Mouse (Mus musculus): ENCODE measurements at regions not wholly inside any gene's neighbourhood (a gene's known extent, or its start where the extent isn't known, plus 50 kb on each side); places are given as distances from the start of the nearest gene placed in this dataset.
A peak's percentile ranks its signal among the peaks of the same experiment; 100 is the strongest.

GRCm38 (mm10) chr7:72543946-72544345 is 237.5 kb upstream of the Mctp2 start:
- peak; percentile 73; the same call in 1 of the 2 replicates for ATAC-seq
- WGBS = 12% methylated on average over 4 of the region's 4 CpGs
- Histone ChIP-seq H3K27ac (no peak overlapping the region), H3K4me1 (replicated peaks) (0 out of 2 replicates have a peak, but pooled peaks cover 3% of the 10 kb centered on the region), H3K27me3 (replicated peaks) (no peaks in the 10 kb centered on the region), H3K36me3 (no peaks in the 10 kb centered on the region), H3K9me3 (no peaks in the 10 kb centered on the region), H3K4me3 (replicated peaks) (no peak overlapping the region), H3K9ac (no peak overlapping the region), H3K4me2 (replicated peaks) (no peak overlapping the region)

GRCm38 (mm10) chr7:72567378-72567777 is 261.0 kb upstream of the Mctp2 start:
- Histone ChIP-seq H3K36me3 (no peaks in the 10 kb centered on the region), H3K27ac (no peak overlapping the region), H3K4me1 (replicated peaks) (no peaks in the 10 kb centered on the region), H3K9me3 (no peaks in the 10 kb centered on the region), H3K4me3 (replicated peaks) (no peak overlapping the region), H3K4me2 (replicated peaks) (no peak overlapping the region), H3K9ac (no peak overlapping the region), H3K27me3 (replicated peaks) (no peaks in the 10 kb centered on the region)
- no peak for ATAC-seq

GRCm38 (mm10) chr7:72569177-72569576 is 262.8 kb upstream of the Mctp2 start:
- H3K9me3 ChIP-seq = no peaks in the 10 kb centered on the region
- H3K4me2 ChIP-seq (replicated peaks) = no peak overlapping the region
- H3K27me3 ChIP-seq (replicated peaks) = no peaks in the 10 kb centered on the region
- no peaks in the 10 kb centered on the region for H3K4me1 ChIP-seq (replicated peaks)
- H3K4me3 ChIP-seq (replicated peaks) = no peak overlapping the region
- no peaks in the 10 kb centered on the region for H3K36me3 ChIP-seq
- no peak overlapping the region for H3K27ac ChIP-seq
- no peak for ATAC-seq
- H3K9ac ChIP-seq = no peak overlapping the region

GRCm38 (mm10) chr7:72574316-72574715 is 267.9 kb upstream of the Mctp2 start:
- no peak for ATAC-seq
- H3K4me3 ChIP-seq (replicated peaks) = no peak overlapping the region
- no peak overlapping the region for H3K27ac ChIP-seq
- H3K9ac ChIP-seq = no peak overlapping the region
- no peaks in the 10 kb centered on the region for H3K9me3 ChIP-seq
- H3K27me3 ChIP-seq (replicated peaks) = no peaks in the 10 kb centered on the region
- WGBS = 88% methylated on average over 1 of the region's 1 CpGs
- no peaks in the 10 kb centered on the region for H3K4me1 ChIP-seq (replicated peaks)
- no peak overlapping the region for H3K4me2 ChIP-seq (replicated peaks)
- no peaks in the 10 kb centered on the region for H3K36me3 ChIP-seq

GRCm38 (mm10) chr7:72584427-72584826 is 278.0 kb upstream of the Mctp2 start:
- Histone ChIP-seq H3K4me1 (replicated peaks) (no peaks in the 10 kb centered on the region), H3K27ac (no peak overlapping the region), H3K36me3 (no peaks in the 10 kb centered on the region), H3K4me2 (replicated peaks) (no peak overlapping the region), H3K9me3 (no peaks in the 10 kb centered on the region), H3K9ac (no peak overlapping the region), H3K4me3 (replicated peaks) (no peak overlapping the region), H3K27me3 (replicated peaks) (no peaks in the 10 kb centered on the region)
- WGBS = 68% methylated on average over 3 of the region's 3 CpGs
- ATAC-seq = no peak

GRCm38 (mm10) chr7:72589241-72589668 is 282.8 kb upstream of the Mctp2 start:
- 57% methylated on average over 3 of the region's 3 CpGs for WGBS
- H3K9me3 ChIP-seq = no peaks in the 10 kb centered on the region
- no peak overlapping the region for H3K4me2 ChIP-seq (replicated peaks)
- H3K36me3 ChIP-seq = no peaks in the 10 kb centered on the region
- H3K9ac ChIP-seq = no peak overlapping the region
- H3K27ac ChIP-seq = no peak overlapping the region
- ATAC-seq = no peak
- H3K27me3 ChIP-seq (replicated peaks) = no peaks in the 10 kb centered on the region
- H3K4me1 ChIP-seq (replicated peaks) = no peaks in the 10 kb centered on the region
- H3K4me3 ChIP-seq (replicated peaks) = no peak overlapping the region

- H3K4me3 ChIP-seq (replicated peaks) = no peak overlapping the region
- H3K9me3 ChIP-seq = no peaks in the 10 kb centered on the region
- H3K36me3 ChIP-seq = no peaks in the 10 kb centered on the region
- H3K27ac ChIP-seq = no peak overlapping the region
- no peak overlapping the region for H3K4me2 ChIP-seq (replicated peaks)
- no peaks in the 10 kb centered on the region for H3K27me3 ChIP-seq (replicated peaks)
- no peak overlapping the region for H3K9ac ChIP-seq
- 75% methylated on average over 4 of the region's 4 CpGs for WGBS
- no peak for ATAC-seq
- H3K4me1 ChIP-seq (replicated peaks) = no peaks in the 10 kb centered on the region
Measured at GRCm38 (mm10) chr7:72590351-72591115, 284.1 kb upstream of the Mctp2 start.

GRCm38 (mm10) chr7:72592110-72592509 is 285.7 kb upstream of the Mctp2 start:
- 59% methylated on average over 6 of the region's 6 CpGs for WGBS
- Histone ChIP-seq H3K4me3 (replicated peaks) (no peak overlapping the region), H3K27me3 (replicated peaks) (no peaks in the 10 kb centered on the region), H3K9ac (no peak overlapping the region), H3K36me3 (no peaks in the 10 kb centered on the region), H3K4me2 (replicated peaks) (no peak overlapping the region), H3K4me1 (replicated peaks) (no peaks in the 10 kb centered on the region), H3K9me3 (no peaks in the 10 kb centered on the region), H3K27ac (no peak overlapping the region)
- ATAC-seq = no peak

GRCm38 (mm10) chr7:72592649-72593048 is 286.2 kb upstream of the Mctp2 start:
- Histone ChIP-seq H3K4me1 (replicated peaks) (no peaks in the 10 kb centered on the region), H3K4me2 (replicated peaks) (no peak overlapping the region), H3K36me3 (no peaks in the 10 kb centered on the region), H3K9me3 (no peaks in the 10 kb centered on the region), H3K4me3 (replicated peaks) (no peak overlapping the region), H3K27ac (no peak overlapping the region), H3K9ac (no peak overlapping the region), H3K27me3 (replicated peaks) (no peaks in the 10 kb centered on the region)
- WGBS = 75% methylated on average over 3 of the region's 3 CpGs
- ATAC-seq = no peak

- Histone ChIP-seq H3K27ac (no peak overlapping the region), H3K9ac (no peak overlapping the region), H3K4me3 (replicated peaks) (no peak overlapping the region), H3K4me1 (replicated peaks) (no peaks in the 10 kb centered on the region), H3K36me3 (no peaks in the 10 kb centered on the region), H3K9me3 (no peaks in the 10 kb centered on the region), H3K27me3 (replicated peaks) (no peaks in the 10 kb centered on the region), H3K4me2 (replicated peaks) (no peak overlapping the region)
- whole genome bisulfite sequencing = 60% methylated on average over 1 of the region's 1 CpGs
- no peak for ATAC-seq
Measured at GRCm38 (mm10) chr7:72593259-72593658, 286.9 kb upstream of the Mctp2 start.

GRCm38 (mm10) chr7:72594741-72595140 is 288.3 kb upstream of the Mctp2 start:
- no peak for ATAC-seq
- no peak overlapping the region for H3K9ac ChIP-seq
- H3K9me3 ChIP-seq = no peaks in the 10 kb centered on the region
- H3K27ac ChIP-seq = no peak overlapping the region
- H3K4me2 ChIP-seq (replicated peaks) = no peak overlapping the region
- no peaks in the 10 kb centered on the region for H3K4me1 ChIP-seq (replicated peaks)
- no peaks in the 10 kb centered on the region for H3K36me3 ChIP-seq
- H3K4me3 ChIP-seq (replicated peaks) = no peak overlapping the region
- H3K27me3 ChIP-seq (replicated peaks) = no peaks in the 10 kb centered on the region
- WGBS = 88% methylated on average over 1 of the region's 1 CpGs

- Histone ChIP-seq H3K27me3 (replicated peaks) (no peaks in the 10 kb centered on the region), H3K4me2 (replicated peaks) (no peak overlapping the region), H3K27ac (no peak overlapping the region), H3K9me3 (no peaks in the 10 kb centered on the region), H3K36me3 (no peaks in the 10 kb centered on the region), H3K4me1 (replicated peaks) (no peaks in the 10 kb centered on the region), H3K9ac (no peak overlapping the region), H3K4me3 (replicated peaks) (no peak overlapping the region)
- ATAC-seq = no peak
Measured at GRCm38 (mm10) chr7:72596985-72597384, 290.6 kb upstream of the Mctp2 start.

- H3K9me3 ChIP-seq = no peaks in the 10 kb centered on the region
- H3K4me1 ChIP-seq (replicated peaks) = no peaks in the 10 kb centered on the region
- H3K4me2 ChIP-seq (replicated peaks) = no peak overlapping the region
- H3K36me3 ChIP-seq = no peaks in the 10 kb centered on the region
- WGBS = 84% methylated on average over 8 of the region's 8 CpGs
- ATAC-seq = no peak
- no peak overlapping the region for H3K27ac ChIP-seq
- H3K4me3 ChIP-seq (replicated peaks) = no peak overlapping the region
- no peaks in the 10 kb centered on the region for H3K27me3 ChIP-seq (replicated peaks)
- no peak overlapping the region for H3K9ac ChIP-seq
Measured at GRCm38 (mm10) chr7:72601933-72602332, 295.5 kb upstream of the Mctp2 start.
